Mouse (Mus musculus) splenic B cell, adult 2 months (primary cell): ENCODE data around the gene Rbbp6.

Experiments
- DNase-seq: peaks from one replicate; pipeline ENCODE4 v3.0.0-alpha.2; 2011; ENCODE audit warnings: low read depth, low spot score
- H3K27me3 ChIP-seq: 2 replicates; pipeline ENCODE4 v1.6.1; 2012; ENCODE audit warnings: mild to moderate bottlenecking, low read length, moderate library complexity, mixed read lengths; ENCODE audit not compliant: control insufficient read depth, poor library complexity, insufficient read depth, severe bottlenecking
- H3K36me3 ChIP-seq: 2 replicates; pipeline ENCODE4 v1.6.1; 2012; ENCODE audit warnings: mild to moderate bottlenecking, low read length, moderate library complexity, mixed read lengths; ENCODE audit not compliant: control insufficient read depth, poor library complexity, insufficient read depth, severe bottlenecking

The Rbbp6 gene

DNA sequence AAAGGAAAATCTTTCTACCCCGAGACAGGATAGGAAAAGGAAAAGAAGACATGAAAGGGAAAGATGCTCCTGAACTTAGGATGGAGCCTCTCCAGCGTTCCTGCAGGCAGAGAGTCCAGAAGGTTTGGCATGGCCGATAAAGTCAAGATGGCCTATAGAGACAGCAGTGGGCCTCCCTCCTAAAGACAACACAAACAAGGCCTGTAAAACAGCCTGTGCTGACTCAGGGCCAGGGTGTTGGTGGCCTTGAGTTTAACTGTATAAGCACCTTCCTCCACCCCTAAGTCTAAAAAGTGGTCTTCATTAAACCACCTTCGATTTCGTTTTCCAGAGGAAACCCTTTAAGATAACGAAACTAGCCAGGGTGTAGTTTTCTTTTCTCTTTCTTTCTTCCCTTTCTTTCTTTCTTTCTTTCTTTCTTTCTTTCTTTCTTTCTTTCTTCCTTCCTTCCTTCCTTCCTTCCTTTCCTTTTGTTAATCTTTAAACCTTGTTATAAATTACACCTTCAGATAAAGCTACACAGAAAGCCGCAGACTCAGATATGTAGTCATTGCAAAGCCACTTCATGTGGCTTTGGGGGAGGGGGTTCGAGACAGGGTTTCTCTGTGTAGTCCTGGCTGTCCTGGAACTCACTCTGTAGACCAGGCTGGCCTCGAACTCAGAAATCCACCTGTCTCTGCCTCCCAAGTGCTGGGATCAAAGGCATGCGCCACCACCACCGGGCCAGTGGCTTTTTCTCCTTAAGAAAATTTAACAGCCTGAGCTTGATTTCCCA is 10.8 kb upstream of the Rbbp6 start:
- Histone ChIP-seq H3K36me3 (no peaks in the 10 kb centered on the region), H3K27me3 (no peaks in the 10 kb centered on the region)
- DNase-seq = no peak

DNA sequence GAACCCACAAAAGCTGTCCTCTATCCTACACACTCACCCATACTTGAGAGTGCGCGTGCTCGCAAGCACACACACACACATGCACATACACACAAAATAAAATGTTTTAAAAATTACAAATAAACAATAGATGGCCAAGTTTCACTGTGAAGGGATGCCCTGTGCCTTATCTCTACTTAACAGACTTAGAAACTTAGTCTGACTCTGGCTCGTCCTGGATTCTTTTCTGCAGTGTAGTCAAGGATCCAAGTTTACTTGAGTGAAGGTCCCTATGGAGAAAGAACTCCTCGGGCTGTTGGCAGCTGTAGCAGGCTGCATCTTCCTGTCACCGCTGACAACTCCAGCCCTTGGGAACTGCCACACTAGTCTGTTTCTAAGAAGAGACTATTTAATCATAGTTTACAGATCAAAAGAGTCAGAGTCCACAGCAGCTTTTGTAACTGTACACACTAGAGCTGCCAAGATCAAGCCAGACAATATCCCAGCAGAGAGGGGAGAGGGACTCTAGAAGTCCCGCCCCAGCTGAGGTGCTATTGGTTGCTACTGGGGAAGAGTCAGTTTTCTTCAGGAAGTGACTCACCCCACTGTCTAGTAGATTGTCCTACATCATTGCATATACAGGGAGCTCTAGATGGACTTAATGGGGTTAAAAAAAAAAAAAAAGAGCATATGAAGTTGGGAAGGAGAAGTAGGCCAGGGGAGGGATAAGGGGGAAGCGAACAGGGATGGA is 10.1 kb upstream of the Rbbp6 start:
- Histone ChIP-seq H3K27me3 (no peaks in the 10 kb centered on the region), H3K36me3 (no peaks in the 10 kb centered on the region)
- DNase-seq = peak; percentile 24

DNA sequence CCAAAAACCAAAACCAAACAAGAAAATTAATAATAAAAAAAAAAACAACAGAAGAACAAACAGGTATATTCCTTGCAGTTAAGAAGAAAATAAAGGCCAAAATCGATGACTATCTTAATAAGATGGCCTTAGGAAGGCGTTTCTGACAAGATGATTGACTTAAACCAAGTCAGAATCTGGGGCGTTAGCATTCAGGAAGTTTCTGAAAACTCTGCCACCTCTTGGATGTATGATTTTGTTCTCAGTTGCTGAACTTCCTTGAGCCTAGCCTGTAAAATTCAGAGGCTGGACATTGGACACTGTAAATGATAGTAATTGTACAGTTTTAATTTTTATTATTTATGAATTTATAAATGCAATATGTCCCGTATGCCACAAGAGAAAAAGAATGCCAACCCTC is 3.3 kb downstream of the Rbbp6 start:
- H3K36me3 ChIP-seq = 0 out of 2 replicates have a peak, but pooled peaks cover 2% of the 10 kb centered on the region
- DNase-seq = peak; percentile 38
- no peaks in the 10 kb centered on the region for H3K27me3 ChIP-seq

DNA sequence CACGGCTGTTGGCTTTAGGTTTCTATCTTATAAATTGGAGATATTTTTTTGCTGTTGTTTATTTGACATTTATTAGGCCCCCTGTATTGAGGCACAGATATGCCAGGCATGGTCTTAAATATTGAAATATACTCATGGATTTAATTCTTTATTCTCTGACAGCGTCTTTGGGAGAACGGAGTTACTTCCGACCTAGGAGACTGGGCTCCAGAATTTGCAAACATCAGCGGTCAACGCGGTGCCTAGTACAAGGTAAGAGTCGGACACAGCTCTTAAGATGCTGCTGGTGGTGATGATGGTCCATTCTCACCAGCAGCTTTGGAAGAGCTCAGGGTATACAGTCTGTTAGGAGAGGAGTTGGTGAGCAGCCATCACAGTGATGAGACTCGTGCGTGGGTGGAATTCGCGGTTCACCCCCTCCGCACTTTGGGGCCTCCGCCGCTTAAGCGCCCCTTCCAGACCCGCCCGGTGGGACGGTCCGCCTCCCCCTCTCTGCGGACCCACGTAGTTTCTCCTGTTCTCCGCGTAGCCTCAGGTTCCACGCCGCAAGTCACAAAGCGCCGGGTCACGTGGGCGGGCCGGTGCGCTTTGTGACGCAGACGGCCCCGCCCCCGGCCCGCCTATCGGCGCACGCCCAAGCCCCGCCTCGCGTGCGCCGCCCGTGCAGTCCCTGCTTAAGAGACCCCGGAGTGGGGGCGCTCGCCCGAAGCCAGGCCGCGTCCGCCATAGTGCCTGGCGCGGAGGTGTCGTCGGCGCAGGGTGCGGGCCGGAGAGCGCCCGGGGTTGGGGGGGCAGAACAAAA is 3.9 kb downstream of the Rbbp6 start:
- 0 out of 2 replicates have a peak, but pooled peaks cover 2% of the 10 kb centered on the region for H3K36me3 ChIP-seq
- DNase-seq = peak; percentile 98
- H3K27me3 ChIP-seq = no peaks in the 10 kb centered on the region

DNA sequence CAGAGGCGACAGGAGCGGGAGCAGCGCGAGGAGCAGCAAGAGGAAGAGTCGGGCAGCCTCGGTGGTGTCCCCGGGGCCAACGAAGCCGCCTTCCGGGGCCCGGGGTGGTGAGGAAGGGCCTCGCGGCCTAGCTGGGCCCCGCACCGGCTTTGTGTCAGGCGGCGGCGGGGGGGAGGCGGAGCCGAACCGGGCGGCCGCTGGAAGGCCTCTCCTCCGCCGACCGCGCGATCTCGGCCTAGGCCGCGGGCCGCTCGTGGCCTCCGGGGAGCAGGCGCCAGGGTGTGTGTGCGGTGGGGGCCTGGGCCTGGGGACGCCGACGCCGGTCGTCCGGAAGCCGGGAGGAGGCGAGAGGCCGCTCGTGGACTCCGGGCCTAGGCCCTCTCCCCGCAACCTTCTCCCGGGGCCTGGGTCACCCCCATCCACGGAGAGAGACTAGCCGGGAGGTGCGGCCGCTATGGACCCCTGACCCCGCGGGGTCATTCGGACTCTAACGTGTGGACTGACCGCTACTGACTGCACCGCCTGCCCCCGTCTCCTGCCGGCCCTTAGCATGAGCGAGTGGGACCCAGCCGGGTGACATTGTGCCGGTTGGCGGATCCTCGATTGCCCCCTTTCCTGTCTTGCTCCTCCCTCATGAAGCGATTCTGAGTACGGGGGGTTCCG is 4.8 kb downstream of the Rbbp6 start:
- peak; percentile 62 for DNase-seq
- Histone ChIP-seq H3K36me3 (0 out of 2 replicates have a peak, but pooled peaks cover 2% of the 10 kb centered on the region), H3K27me3 (no peaks in the 10 kb centered on the region)

DNA sequence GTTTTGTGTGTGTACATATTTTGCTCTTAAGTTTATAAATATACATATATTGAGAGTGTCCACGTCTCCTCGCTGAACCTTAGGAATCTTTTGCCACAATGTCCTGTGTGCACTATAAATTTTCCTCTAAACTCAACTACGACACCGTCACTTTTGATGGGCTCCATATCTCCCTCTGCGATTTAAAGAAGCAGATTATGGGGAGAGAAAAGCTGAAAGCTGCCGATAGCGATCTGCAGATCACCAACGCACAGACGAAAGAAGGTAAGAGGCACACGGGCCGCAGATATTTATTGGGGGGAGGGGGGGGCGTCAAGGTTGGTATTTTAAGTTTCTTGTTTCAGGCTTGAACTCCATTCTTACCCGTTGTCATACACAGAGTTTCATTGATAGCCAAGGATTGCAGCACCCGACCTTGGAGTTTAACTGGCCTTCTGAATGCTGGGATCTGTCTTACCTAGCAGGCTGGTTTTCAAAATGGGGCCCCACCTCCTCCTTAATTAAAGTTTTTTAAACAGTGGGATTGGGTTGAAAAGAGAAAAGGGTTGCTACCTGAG is 5.5 kb downstream of the Rbbp6 start:
- Histone ChIP-seq H3K36me3 (0 out of 2 replicates have a peak, but pooled peaks cover 2% of the 10 kb centered on the region), H3K27me3 (no peaks in the 10 kb centered on the region)
- peak; percentile 21 for DNase-seq

DNA sequence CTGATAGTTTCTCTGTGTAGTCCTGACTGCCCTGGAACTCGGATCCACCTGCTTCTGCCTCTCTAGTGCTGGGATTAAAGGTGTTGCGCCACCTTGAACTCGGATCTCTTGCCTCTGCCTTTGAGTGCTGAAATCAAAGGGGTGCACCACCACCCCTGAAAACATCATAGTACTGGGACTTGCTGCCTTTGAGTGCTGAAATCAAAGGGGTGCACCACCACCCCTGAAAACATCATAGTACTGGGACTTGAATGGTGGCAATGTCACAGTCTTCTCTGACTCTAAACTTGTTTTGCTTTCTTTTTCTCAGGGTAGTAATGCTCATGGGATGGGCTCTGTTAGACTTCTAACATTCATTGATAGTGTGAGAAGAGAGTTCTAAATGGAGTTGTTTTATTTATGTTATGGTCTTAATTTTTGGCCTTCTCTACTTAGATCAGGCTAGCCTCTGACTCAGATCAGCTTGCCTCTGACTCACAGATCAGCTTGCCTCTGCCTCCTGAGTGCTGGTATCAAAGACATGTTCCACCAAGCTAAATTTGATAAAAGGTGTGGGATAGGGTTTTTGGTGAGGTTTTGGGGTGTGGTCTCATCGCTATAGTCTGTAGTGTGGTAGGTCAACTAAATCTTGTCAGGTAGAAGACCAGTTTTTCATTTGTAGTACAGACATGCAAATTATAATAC is 6.7 kb downstream of the Rbbp6 start:
- H3K36me3 ChIP-seq = 0 out of 2 replicates have a peak, but pooled peaks cover 2% of the 10 kb centered on the region
- no peaks in the 10 kb centered on the region for H3K27me3 ChIP-seq
- peak; percentile 7 for DNase-seq

DNA sequence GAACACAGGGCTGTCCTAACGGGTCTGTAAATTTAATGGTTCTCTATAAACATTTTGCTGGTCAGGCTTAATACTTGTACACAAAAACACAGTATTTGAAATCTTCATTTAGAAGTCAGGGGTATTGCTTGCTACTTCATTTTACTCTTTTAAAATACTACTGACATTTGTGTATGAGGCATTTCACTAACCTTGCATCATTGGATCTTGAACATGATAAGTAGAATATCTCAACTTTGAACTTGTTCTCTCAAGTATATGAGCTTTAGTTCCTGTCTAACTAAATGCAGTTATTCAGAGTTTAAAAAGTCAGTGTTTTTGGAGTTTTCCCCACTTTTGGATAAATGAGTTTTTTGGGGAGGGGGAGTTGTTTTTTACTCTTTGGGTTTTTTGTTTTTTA is 14.0 kb downstream of the Rbbp6 start:
- peaks cover 8% of the 10 kb centered on the region; the same call in 1 of the 2 replicates for H3K36me3 ChIP-seq
- no peaks in the 10 kb centered on the region for H3K27me3 ChIP-seq
- DNase-seq = no peak

DNA sequence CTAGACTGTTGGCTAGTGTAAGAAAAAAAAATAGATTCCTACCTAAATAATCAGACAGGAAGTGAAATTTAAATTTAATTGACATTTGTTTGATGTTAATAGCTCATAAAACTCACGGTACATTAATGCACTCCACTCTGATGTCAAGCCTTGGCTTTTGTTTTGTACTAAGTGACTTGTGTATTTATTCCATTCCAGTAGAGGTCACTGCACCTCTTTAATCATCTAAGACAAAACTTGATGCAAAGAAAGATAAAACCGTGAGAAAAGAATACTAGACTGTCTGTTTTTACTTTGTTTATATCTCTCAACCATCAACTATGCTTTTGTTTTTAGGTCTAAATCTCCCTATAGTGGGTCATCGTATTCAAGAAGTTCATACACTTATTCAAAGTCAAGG is 32.7 kb downstream of the Rbbp6 start:
- H3K27me3 ChIP-seq = no peaks in the 10 kb centered on the region
- H3K36me3 ChIP-seq = peaks cover 20% of the 10 kb centered on the region
- no peak for DNase-seq

DNA sequence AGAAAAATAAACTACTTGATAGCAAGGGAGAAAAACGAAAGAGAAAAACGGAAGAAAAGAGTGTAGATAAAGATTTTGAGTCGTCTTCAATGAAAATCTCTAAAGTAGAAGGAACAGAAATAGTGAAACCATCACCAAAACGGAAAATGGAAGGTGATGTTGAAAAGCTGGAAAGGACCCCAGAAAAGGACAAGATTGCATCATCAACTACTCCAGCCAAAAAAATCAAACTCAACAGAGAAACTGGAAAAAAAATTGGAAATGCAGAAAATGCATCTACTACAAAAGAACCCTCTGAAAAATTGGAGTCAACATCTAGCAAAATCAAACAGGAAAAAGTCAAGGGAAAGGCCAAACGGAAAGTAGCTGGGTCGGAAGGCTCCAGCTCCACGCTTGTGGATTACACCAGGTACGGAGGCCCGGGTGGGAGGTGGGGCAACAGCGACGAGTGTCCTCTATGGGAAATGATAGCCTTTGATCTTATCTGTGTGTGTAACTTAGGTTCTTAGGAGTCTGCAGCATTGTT is 34.4 kb downstream of the Rbbp6 start:
- DNase-seq = no peak
- H3K27me3 ChIP-seq = no peaks in the 10 kb centered on the region

DNA sequence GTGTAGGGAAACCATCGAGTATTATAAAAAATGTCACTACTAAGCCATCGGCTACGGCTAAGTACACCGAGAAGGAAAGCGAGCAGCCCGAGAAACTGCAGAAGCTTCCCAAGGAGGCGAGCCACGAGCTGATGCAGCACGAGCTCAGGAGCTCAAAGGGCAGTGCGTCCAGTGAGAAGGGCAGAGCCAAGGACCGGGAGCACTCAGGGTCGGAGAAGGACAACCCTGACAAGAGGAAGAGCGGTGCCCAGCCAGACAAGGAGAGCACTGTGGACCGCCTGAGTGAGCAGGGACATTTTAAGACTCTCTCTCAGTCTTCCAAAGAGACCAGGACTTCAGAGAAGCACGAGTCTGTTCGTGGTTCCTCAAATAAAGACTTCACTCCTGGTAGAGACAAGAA is 35.3 kb downstream of the Rbbp6 start:
- no peak for DNase-seq
- peaks cover 20% of the 10 kb centered on the region for H3K36me3 ChIP-seq
- H3K27me3 ChIP-seq = no peaks in the 10 kb centered on the region

More for the DNA sequence above, 34.4 kb downstream of the Rbbp6 start:
- H3K36me3 ChIP-seq = peaks cover 20% of the 10 kb centered on the region

DNA sequence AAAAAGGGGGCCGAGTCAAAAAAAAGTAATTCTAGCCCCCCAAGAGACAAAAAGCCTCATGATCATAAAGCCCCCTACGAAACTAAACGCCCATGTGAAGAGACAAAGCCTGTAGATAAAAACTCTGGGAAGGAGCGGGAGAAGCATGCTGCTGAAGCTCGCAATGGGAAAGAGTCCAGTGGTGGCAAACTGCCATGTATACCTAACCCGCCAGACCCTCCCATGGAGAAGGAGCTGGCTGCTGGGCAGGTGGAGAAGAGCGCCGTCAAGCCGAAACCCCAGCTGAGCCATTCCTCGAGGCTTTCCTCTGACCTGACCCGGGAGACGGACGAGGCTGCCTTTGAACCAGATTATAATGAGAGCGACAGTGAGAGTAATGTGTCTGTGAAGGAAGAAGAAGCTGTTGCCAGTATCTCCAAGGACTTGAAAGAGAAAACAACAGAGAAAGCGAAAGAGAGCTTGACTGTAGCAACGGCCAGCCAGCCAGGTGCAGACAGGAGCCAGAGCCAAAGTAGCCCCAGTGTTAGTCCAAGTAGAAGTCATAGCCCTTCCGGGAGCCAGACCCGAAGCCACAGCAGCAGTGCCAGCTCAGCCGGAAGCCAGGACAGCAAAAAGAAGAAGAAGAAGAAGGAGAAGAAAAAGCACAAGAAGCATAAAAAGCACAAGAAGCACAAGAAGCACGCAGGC is 36.0 kb downstream of the Rbbp6 start:
- peaks cover 18% of the 10 kb centered on the region for H3K36me3 ChIP-seq
- H3K27me3 ChIP-seq = no peaks in the 10 kb centered on the region
- DNase-seq = no peak

DNA sequence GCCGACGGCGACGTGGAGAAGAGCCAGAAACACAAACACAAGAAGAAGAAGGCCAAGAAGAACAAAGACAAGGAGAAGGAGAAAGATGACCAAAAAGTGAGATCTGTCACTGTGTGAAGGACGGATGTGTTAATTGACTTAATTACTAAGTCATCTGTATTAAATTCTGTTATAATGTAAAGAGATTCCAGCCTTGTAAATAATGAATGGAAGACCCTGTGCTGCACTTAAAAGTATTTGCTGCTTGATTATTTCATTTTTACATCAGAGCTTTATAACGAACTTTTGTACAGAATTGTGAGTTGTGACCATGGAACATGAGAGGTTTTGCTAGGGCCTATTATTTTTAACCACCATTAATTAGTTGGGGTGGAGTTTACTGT is 36.5 kb downstream of the Rbbp6 start:
- Histone ChIP-seq H3K27me3 (no peaks in the 10 kb centered on the region), H3K36me3 (peaks cover 15% of the 10 kb centered on the region)
- DNase-seq = no peak
